Mouse (Mus musculus) stomach, embryonic 16.5 days (tissue): ENCODE results near the gene Vax2. TPM values are rescaled to one million over a fixed set of nuclear protein-coding genes. Genes with fewer than 3 reads are reported as not detected.

Source experiments
- ATAC-seq: fragments of 200-750 bp; cut with Nextera tagmentation; 2 replicates; pipeline ENCODE4 v1.8.0; 2017; ENCODE audit warnings: moderate number of reproducible peaks, moderate TSS enrichment; ENCODE audit not compliant: insufficient read depth, low FRiP score
- H3K27ac ChIP-seq: fragments of 300-500 bp; sonication (generic); 2 replicates; pipeline ENCODE4 v1.5.1; 2014; ENCODE audit warnings: low read length
- H3K27me3 ChIP-seq: fragments of 300-500 bp; sonication (generic); 2 replicates; pipeline ENCODE4 v1.6.1; 2014; ENCODE audit warnings: low read length, control low read depth, mixed read lengths; ENCODE audit not compliant: control insufficient read depth, insufficient read depth
- H3K36me3 ChIP-seq: fragments of 300-500 bp; sonication (generic); 2 replicates; pipeline ENCODE4 v1.6.1; 2014; ENCODE audit warnings: low read length; ENCODE audit not compliant: control insufficient read depth, insufficient read depth
- H3K4me1 ChIP-seq: fragments of 300-500 bp; sonication (generic); 2 replicates; pipeline ENCODE4 v1.6.1; 2014; ENCODE audit warnings: low read length, control low read depth, mixed read lengths; ENCODE audit not compliant: control insufficient read depth, insufficient read depth
- H3K4me2 ChIP-seq: fragments of 300-500 bp; sonication (generic); 2 replicates; pipeline ENCODE4 v1.6.1; 2014; ENCODE audit warnings: low read depth, low read length, mixed read lengths
- H3K4me3 ChIP-seq: fragments of 300-500 bp; sonication (generic); replicated peaks from 2 replicates; pipeline ENCODE4 v1.5.1; 2014; ENCODE audit warnings: mild to moderate bottlenecking, low read length
- H3K9ac ChIP-seq: fragments of 300-500 bp; sonication (generic); 2 replicates; pipeline ENCODE4 v1.6.1; 2014; ENCODE audit warnings: low read length
- H3K9me3 ChIP-seq: fragments of 300-500 bp; sonication (generic); replicated peaks from 2 replicates; pipeline ENCODE4 v1.6.1; 2016; ENCODE audit warnings: low read length, control low read depth; ENCODE audit not compliant: control insufficient read depth
- WGBS: fragments of 180-500 bp; shearing (Covaris S2); extraction: QIAGEN DNeasy Blood & Tissue Kit; methylation state at CpG from one replicate; pipeline ENCODE4 v1.1.7; 2014; 5-methylcytosine and 5-hydroxymethylcytosine counted together
- polyA plus RNA-seq: library from polyadenylated mRNA; unstranded; fragments of >200 nt; fragmentation: Nextera tagmentation; extraction: Ambion mirVana; gene quantifications from 2 replicates; pipeline ENCODE4 v1.2.1, GENCODE M21; 2015

Gene Vax2
- polyA plus RNA-seq, 1 experiment from 2014 or later = not detected

GRCm38 (mm10) chr6:83717026-83717425 lies 6.0 kb downstream of the Vax2 start:
- no peak overlapping the region for H3K4me2 ChIP-seq
- 0 out of 2 replicates have a peak, but pooled peaks cover 4% of the 10 kb centered on the region for H3K4me1 ChIP-seq
- H3K9ac ChIP-seq = no peak overlapping the region
- H3K27me3 ChIP-seq = peaks cover 89% of the 10 kb centered on the region
- no peak overlapping the region for H3K4me3 ChIP-seq
- H3K36me3 ChIP-seq = no peaks in the 10 kb centered on the region
- H3K27ac ChIP-seq = no peak overlapping the region
- H3K9me3 ChIP-seq = no peaks in the 10 kb centered on the region
- 5% methylated on average over 8 of the region's 8 CpGs for WGBS
- no peak for ATAC-seq

GRCm38 (mm10) chr6:83722526-83722925 lies 11.5 kb downstream of the Vax2 start:
- Histone ChIP-seq H3K4me1 (no peaks in the 10 kb centered on the region), H3K36me3 (no peaks in the 10 kb centered on the region), H3K4me2 (no peak overlapping the region), H3K9me3 (no peaks in the 10 kb centered on the region), H3K4me3 (no peak overlapping the region), H3K9ac (no peak overlapping the region), H3K27ac (no peak overlapping the region), H3K27me3 (peaks cover 53% of the 10 kb centered on the region)
- ATAC-seq = no peak
- WGBS = 21% methylated on average over 6 of the region's 6 CpGs

GRCm38 (mm10) chr6:83727178-83727577 lies 16.1 kb downstream of the Vax2 start:
- WGBS = 42% methylated on average over 4 of the region's 4 CpGs
- no peak for ATAC-seq
- Histone ChIP-seq H3K4me2 (no peak overlapping the region), H3K9ac (no peak overlapping the region), H3K27ac (no peak overlapping the region), H3K9me3 (no peaks in the 10 kb centered on the region), H3K36me3 (no peaks in the 10 kb centered on the region), H3K4me1 (no peaks in the 10 kb centered on the region), H3K27me3 (peaks cover 13% of the 10 kb centered on the region), H3K4me3 (no peak overlapping the region)

GRCm38 (mm10) chr6:83728488-83728887 lies 17.4 kb downstream of the Vax2 start:
- no peak for ATAC-seq
- H3K4me3 ChIP-seq = no peak overlapping the region
- no peaks in the 10 kb centered on the region for H3K9me3 ChIP-seq
- no peak overlapping the region for H3K9ac ChIP-seq
- WGBS = 88% methylated on average over 3 of the region's 3 CpGs
- H3K27ac ChIP-seq = no peak overlapping the region
- H3K27me3 ChIP-seq = peaks cover 3% of the 10 kb centered on the region; the same call in 1 of the 2 replicates
- H3K4me2 ChIP-seq = no peak overlapping the region
- no peaks in the 10 kb centered on the region for H3K36me3 ChIP-seq
- no peaks in the 10 kb centered on the region for H3K4me1 ChIP-seq

- H3K27me3 ChIP-seq = no peaks in the 10 kb centered on the region
- no peaks in the 10 kb centered on the region for H3K9me3 ChIP-seq
- WGBS = 58% methylated on average over 14 of the region's 14 CpGs
- no peak overlapping the region for H3K4me2 ChIP-seq
- no peaks in the 10 kb centered on the region for H3K36me3 ChIP-seq
- no peak overlapping the region for H3K27ac ChIP-seq
- no peak overlapping the region for H3K4me3 ChIP-seq
- no peak for ATAC-seq
- H3K4me1 ChIP-seq = no peaks in the 10 kb centered on the region
- H3K9ac ChIP-seq = no peak overlapping the region
Observed at GRCm38 (mm10) chr6:83729350-83729970, 18.4 kb downstream of the Vax2 start.

- H3K9ac ChIP-seq = no peak overlapping the region
- no peak for ATAC-seq
- no peaks in the 10 kb centered on the region for H3K27me3 ChIP-seq
- H3K4me3 ChIP-seq = no peak overlapping the region
- no peaks in the 10 kb centered on the region for H3K4me1 ChIP-seq
- no peak overlapping the region for H3K27ac ChIP-seq
- H3K4me2 ChIP-seq = no peak overlapping the region
- no peaks in the 10 kb centered on the region for H3K9me3 ChIP-seq
- WGBS = 28% methylated on average over 5 of the region's 5 CpGs
- no peaks in the 10 kb centered on the region for H3K36me3 ChIP-seq
Observed at GRCm38 (mm10) chr6:83731128-83731527, 20.1 kb downstream of the Vax2 start.

GRCm38 (mm10) chr6:83737311-83737710 lies 26.2 kb downstream of the Vax2 start:
- H3K27ac ChIP-seq = no peak overlapping the region
- no peaks in the 10 kb centered on the region for H3K36me3 ChIP-seq
- no peaks in the 10 kb centered on the region for H3K27me3 ChIP-seq
- no peak overlapping the region for H3K4me2 ChIP-seq
- peaks cover 6% of the 10 kb centered on the region for H3K9me3 ChIP-seq
- WGBS = 34% methylated on average over 13 of the region's 13 CpGs
- no peaks in the 10 kb centered on the region for H3K4me1 ChIP-seq
- H3K4me3 ChIP-seq = no peak overlapping the region
- ATAC-seq = no peak
- H3K9ac ChIP-seq = no peak overlapping the region

GRCm38 (mm10) chr6:83738596-83738995 lies 27.5 kb downstream of the Vax2 start:
- no peak overlapping the region for H3K4me3 ChIP-seq
- no peak for ATAC-seq
- 59% methylated on average over 6 of the region's 6 CpGs for WGBS
- no peaks in the 10 kb centered on the region for H3K27me3 ChIP-seq
- H3K9ac ChIP-seq = no peak overlapping the region
- H3K9me3 ChIP-seq = peaks cover 6% of the 10 kb centered on the region
- H3K36me3 ChIP-seq = no peaks in the 10 kb centered on the region
- no peak overlapping the region for H3K4me2 ChIP-seq
- H3K4me1 ChIP-seq = no peaks in the 10 kb centered on the region
- H3K27ac ChIP-seq = no peak overlapping the region

GRCm38 (mm10) chr6:83742761-83743160 lies 31.7 kb downstream of the Vax2 start, which contains the start of gene Atp6v1b1:
Gene Atp6v1b1, plus strand, starts transcription at chr6:83742990.
- no peak within 1 kb of the TSS for H3K4me2 ChIP-seq
- no peaks in the 10 kb centered on the region for H3K27me3 ChIP-seq
- no peak within 1 kb of the TSS for H3K27ac ChIP-seq
- H3K4me1 ChIP-seq = no peaks in the 10 kb centered on the region
- no peak within 1 kb of the TSS for H3K9ac ChIP-seq
- no peak within 1 kb of the TSS for H3K4me3 ChIP-seq
- WGBS = 56% methylated on average over 5 of the region's 5 CpGs
- ATAC-seq = no peak; the same call in 1 of the 2 replicates
- H3K36me3 ChIP-seq = no peaks in the 10 kb centered on the region
- H3K9me3 ChIP-seq = peaks cover 6% of the 10 kb centered on the region
